Mouse (Mus musculus): Measurements from ENCODE around the gene Serpinb11. TPM values are rescaled to one million over a fixed set of nuclear protein-coding genes. Genes with fewer than 3 reads are reported as not detected.

The Serpinb11 gene
- polyA plus RNA-seq (2012): not detected in 2 replicates

DNA sequence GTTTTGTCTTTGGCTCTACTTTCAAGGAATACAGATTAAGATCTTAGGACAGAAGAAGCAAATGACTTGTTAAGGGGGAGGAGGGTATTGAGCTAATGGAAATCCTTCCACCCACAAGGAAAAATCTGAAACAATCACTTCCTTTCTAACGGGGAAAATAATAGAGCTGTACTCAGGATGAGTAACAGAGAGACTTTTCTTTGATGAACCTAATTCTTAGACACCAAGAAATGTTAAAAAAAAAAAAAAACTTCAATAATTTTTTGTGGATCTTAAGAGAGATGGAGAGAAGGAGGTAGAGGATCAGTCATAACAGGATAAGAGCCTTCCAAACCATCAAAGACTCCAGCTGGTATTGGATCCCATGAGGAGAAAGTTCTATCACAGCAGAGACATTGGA, at the start of gene Serpinb11:
Gene Serpinb11, plus strand, starts transcription at position 301 of the 400 bp plus-strand sequence.

DNA sequence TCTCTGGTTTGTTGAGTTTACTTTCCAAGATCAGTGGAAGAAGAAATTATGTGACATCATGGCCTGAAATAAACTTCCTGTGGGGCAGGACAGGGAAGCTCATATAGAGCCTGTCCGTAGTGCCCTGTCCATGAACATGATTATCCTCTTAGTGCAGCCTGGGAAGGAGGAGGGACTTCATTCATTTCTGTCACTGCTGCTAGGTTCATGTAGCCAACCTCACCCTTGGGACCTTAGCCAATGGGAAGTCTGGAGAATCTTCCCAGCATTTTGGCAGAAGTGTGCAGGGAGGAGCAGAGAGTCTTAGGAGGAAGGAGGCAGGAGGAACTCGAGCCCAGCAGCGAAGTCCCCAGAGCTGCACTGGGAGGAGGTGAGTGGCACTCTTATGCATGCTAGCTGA, 38.4 kb downstream of the Serpinb11 start, which contains the start of gene Serpinb7:
Gene Serpinb7, plus strand, starts transcription at position 301 of the 400 bp plus-strand sequence.

Other genes with a start within 250 kb of the Serpinb11 start
- gene Serpinb3b, start 82.8 kb upstream of the Serpinb11 start, polyA plus RNA-seq (2012): not detected in 2 replicates
- not detected in 2 replicates for gene Serpinb3c, start 82.8 kb upstream of the Serpinb11 start, polyA plus RNA-seq (2012)
- not detected in 2 replicates for gene Serpinb7, start 38.5 kb downstream of the Serpinb11 start, polyA plus RNA-seq (2012)
- 0.02 and 0.21 TPM in 2 replicates for gene Serpinb2, start 150.2 kb downstream of the Serpinb11 start, polyA plus RNA-seq (2012)
- gene Serpinb8, start 228.8 kb downstream of the Serpinb11 start, polyA plus RNA-seq (2012): 0.09 TPM in 1 of 2 replicates, not detected in the other

Data from megakaryocyte-erythroid progenitor cell, adult 5 weeks (primary cell).